Mouse (Mus musculus) heart, postnatal 36 days (tissue): ENCODE results near the gene Zfp619. TPM values are rescaled to one million over a fixed set of nuclear protein-coding genes. Genes with fewer than 3 reads are reported as not detected.
A peak's percentile ranks its signal among the peaks of the same experiment; 100 is the strongest.
"Not testable (repeated sequence)": the region's sequence is repeated elsewhere in the genome, so short reads cannot be mapped to it uniquely, and the experiment has no call there.

Experiments used
- DNase-seq, 2 experiments: peaks; one replicate each; pipeline ENCODE4 v3.0.0; 2021 to 2022
- intact Hi-C: fragments of 180-260 bp; cut with DNase I; formaldehyde crosslinking; loops from one replicate; pipeline ENCODE4 v1.15.1; 2025
- total RNA-seq, 2 experiments: library from RNA; stranded (reverse); gene quantifications; 2 replicates each; pipeline ENCODE4 v1.2.3; 2021

The Zfp619 gene
- total RNA-seq, 2 experiments from 2014 or later = 1.9 TPM

DNA sequence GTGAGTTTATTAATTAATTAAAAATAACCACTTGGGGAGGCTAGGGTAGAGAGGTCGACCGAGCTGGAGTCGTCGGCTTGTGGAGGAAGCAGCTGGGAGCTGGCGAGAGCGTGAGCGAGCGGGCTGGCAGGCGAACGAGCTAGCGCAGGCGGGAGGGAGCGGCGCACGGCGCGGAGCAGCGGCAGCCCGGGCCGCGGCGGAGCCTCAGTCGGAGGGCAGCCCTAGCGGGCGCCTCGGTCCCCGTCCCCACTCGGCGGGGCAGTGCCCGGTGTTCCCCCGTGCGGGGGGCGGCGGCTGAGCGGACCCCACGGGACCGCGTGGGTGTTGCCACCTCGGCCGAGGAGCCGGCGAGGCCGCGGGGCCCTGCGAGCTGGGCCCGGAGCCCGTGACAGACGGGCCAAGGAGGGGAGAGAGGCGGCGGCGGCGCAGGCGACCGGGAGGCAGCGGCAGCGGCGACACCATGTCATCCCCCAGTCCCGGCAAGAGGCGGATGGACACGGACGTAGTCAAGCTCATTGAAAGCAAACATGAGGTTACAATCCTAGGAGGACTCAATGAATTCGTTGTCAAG is 71.0 kb downstream of the Zfp619 start:
- intact Hi-C loops = not testable (repeated sequence)
- DNase-seq = peak; percentile 28 to 44

- intact Hi-C loops, DNase-seq: not testable (repeated sequence)
These were observed 71.5 kb downstream of the Zfp619 start for GRCm38 (mm10) chr7:39589044-39589443.

Other genes starting within 250 kb of the Zfp619 start
- not detected for gene Gm5114, start 104.6 kb upstream of the Zfp619 start, total RNA-seq